Mouse (Mus musculus) lung, postnatal 0 days (tissue): ENCODE measurements around the gene Nsd2.
A peak's percentile ranks its signal among the peaks of the same experiment; 100 is the strongest.
"Not testable (repeated sequence)": the region's sequence is repeated elsewhere in the genome, so short reads cannot be mapped to it uniquely, and the experiment has no call there.

ENCODE experiments used
- CTCF ChIP-seq: IDR thresholded peaks from 2 replicates; pipeline ENCODE4 v1.5.1; 2016; ENCODE audit warnings: antibody characterized with exemption, mild to moderate bottlenecking
- EP300 ChIP-seq: IDR thresholded peaks from 2 replicates; pipeline ENCODE4 v1.6.1; 2016; ENCODE audit warnings: antibody characterized with exemption, mild to moderate bottlenecking, control low read depth

DNA sequence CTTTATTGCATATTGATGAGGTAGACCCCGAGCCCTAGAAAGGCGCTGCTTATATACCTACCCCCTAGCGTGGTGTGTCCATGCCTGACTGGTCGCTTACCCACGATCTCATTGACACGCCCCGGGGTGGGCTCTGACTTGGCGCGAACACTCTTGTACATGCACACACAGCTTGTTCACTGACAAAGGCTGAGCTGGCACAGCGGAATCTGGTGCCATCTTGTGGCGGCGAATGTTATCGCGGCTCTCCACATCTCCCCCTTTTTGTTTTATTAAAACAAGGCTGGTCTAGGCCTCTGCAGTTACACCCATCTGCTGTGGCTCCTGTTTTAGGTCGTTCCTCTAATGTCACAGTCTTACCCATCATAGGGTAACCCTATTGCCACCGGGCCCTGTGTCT is 126.5 kb downstream of the Nsd2 start:
- TF ChIP-seq CTCF: peak; percentile 25; the same call in 1 of the 2 replicates
- not testable (repeated sequence) for TF ChIP-seq EP300
